Mouse (Mus musculus): ENCODE results near the gene Git1. TPM values are rescaled to one million over a fixed set of nuclear protein-coding genes. Genes with fewer than 3 reads are reported as not detected.

The Git1 gene
- total and polyA plus RNA-seq, 3 experiments: 53.3 to 59.4 (median 54.0) TPM

DNA sequence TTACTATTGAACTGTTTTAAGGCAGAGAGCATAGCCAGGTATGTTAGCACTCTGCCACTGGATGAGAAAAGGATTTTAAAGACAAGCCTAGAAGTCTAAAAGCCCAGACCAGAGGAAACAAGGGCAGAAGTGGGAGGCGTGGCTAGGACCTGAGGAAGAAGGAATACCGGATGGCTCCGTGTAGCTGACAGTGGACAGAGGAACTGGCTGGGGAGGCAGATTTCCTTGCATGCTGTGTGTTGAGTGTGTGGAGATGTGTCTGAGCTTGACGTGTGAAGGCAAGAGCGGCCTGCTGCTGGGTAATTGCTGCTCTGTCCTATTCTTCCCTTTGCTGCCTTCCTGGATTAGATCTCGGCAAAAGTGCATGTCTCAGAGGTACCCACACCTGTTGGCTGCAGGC lies 9.1 kb downstream of the Git1 start:
- Histone ChIP-seq H3K27me3 (ENCODE audit: control insufficient read depth, insufficient read depth, low read length) (no peaks in the 10 kb centered on the region), H3K79me2 (replicated peaks; ENCODE audit: control insufficient read depth, insufficient read depth, low read length) (peaks cover 2% of the 10 kb centered on the region; the same call in 1 of the 2 replicates), H3K9ac (ENCODE audit: low read depth, low read length) (no peak overlapping the region), H3K36me3 (ENCODE audit: control insufficient read depth, insufficient read depth, low read length) (peaks cover 2% of the 10 kb centered on the region; the same call in 1 of the 2 replicates), H3K27ac (peak overlapping the region; percentile 26), H3K4me1 (ENCODE audit: control insufficient read depth, insufficient read depth, low read length) (peaks cover 23% of the 10 kb centered on the region), H3K4me3 (no peak overlapping the region)
- intact Hi-C loops (cut with DNase I): no loop called here
- TF ChIP-seq CTCF (IDR thresholded peaks at IDR 0.05): no peak
- no peak for TF ChIP-seq POLR2A (IDR thresholded peaks at IDR 0.05; ENCODE audit: insufficient read depth, low read depth, low read length)
- no peak for TF ChIP-seq EP300 (IDR thresholded peaks at IDR 0.05; ENCODE audit: insufficient read depth, low read depth, low read length)
- WGBS: 61% methylated on average over 6 of the region's 6 CpGs
- no peak for DNase-seq

GRCm38 (mm10) chr11:77503511-77503910 lies 10.1 kb downstream of the Git1 start:
- H3K4me3 ChIP-seq: no peak overlapping the region
- H3K79me2 ChIP-seq (replicated peaks; ENCODE audit: control insufficient read depth, insufficient read depth, low read length): peaks cover 2% of the 10 kb centered on the region; the same call in 1 of the 2 replicates
- peaks cover 16% of the 10 kb centered on the region for H3K4me1 ChIP-seq (ENCODE audit: control insufficient read depth, insufficient read depth, low read length)
- no peaks in the 10 kb centered on the region for H3K27me3 ChIP-seq (ENCODE audit: control insufficient read depth, insufficient read depth, low read length)
- intact Hi-C loops (cut with DNase I): no loop called here
- DNase-seq: peak in 1 of 2 experiments; percentile 63
- H3K9ac ChIP-seq (ENCODE audit: low read depth, low read length): no peak overlapping the region
- peak overlapping the region; percentile 1 for H3K27ac ChIP-seq
- peaks cover 2% of the 10 kb centered on the region; the same call in 1 of the 2 replicates for H3K36me3 ChIP-seq (ENCODE audit: control insufficient read depth, insufficient read depth, low read length)
- TF ChIP-seq POLR2A (IDR thresholded peaks at IDR 0.05; ENCODE audit: insufficient read depth, low read depth, low read length) (no peak), EP300 (IDR thresholded peaks at IDR 0.05; ENCODE audit: insufficient read depth, low read depth, low read length) (no peak), CTCF (IDR thresholded peaks at IDR 0.05) (no peak)
- WGBS: 34% methylated on average over 3 of the region's 3 CpGs

DNA sequence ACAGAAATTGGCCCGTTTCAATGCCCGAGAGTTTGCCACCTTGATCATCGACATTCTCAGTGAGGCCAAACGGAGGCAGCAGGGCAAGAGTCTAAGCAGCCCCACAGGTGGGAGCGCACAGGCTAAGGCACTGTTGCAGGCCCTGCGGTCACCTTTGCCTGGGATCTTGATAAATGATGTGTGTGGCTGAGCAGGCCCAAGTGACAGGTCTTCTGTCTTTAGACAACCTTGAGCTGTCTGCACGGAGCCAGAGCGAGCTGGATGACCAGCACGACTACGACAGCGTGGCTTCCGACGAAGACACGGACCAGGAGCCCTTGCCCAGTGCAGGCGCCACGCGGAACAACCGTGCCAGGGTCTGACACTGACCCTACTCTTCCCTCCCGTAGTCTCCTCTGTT lies 11.0 kb downstream of the Git1 start:
- peaks cover 13% of the 10 kb centered on the region for H3K4me1 ChIP-seq (ENCODE audit: control insufficient read depth, insufficient read depth, low read length)
- H3K9ac ChIP-seq (ENCODE audit: low read depth, low read length): no peak overlapping the region
- H3K4me3 ChIP-seq: no peak overlapping the region
- no peaks in the 10 kb centered on the region for H3K27me3 ChIP-seq (ENCODE audit: control insufficient read depth, insufficient read depth, low read length)
- TF ChIP-seq EP300 (IDR thresholded peaks at IDR 0.05; ENCODE audit: insufficient read depth, low read depth, low read length): no peak
- TF ChIP-seq POLR2A (IDR thresholded peaks at IDR 0.05; ENCODE audit: insufficient read depth, low read depth, low read length): no peak
- no peak for TF ChIP-seq CTCF (IDR thresholded peaks at IDR 0.05)
- intact Hi-C loops (cut with DNase I): no loop called here
- peaks cover 2% of the 10 kb centered on the region; the same call in 1 of the 2 replicates for H3K36me3 ChIP-seq (ENCODE audit: control insufficient read depth, insufficient read depth, low read length)
- WGBS: 94% methylated on average over 19 of the region's 19 CpGs
- peak in 1 of 2 experiments; percentile 23 for DNase-seq
- H3K79me2 ChIP-seq (replicated peaks; ENCODE audit: control insufficient read depth, insufficient read depth, low read length): peaks cover 2% of the 10 kb centered on the region; the same call in 1 of the 2 replicates
- no peak overlapping the region for H3K27ac ChIP-seq

DNA sequence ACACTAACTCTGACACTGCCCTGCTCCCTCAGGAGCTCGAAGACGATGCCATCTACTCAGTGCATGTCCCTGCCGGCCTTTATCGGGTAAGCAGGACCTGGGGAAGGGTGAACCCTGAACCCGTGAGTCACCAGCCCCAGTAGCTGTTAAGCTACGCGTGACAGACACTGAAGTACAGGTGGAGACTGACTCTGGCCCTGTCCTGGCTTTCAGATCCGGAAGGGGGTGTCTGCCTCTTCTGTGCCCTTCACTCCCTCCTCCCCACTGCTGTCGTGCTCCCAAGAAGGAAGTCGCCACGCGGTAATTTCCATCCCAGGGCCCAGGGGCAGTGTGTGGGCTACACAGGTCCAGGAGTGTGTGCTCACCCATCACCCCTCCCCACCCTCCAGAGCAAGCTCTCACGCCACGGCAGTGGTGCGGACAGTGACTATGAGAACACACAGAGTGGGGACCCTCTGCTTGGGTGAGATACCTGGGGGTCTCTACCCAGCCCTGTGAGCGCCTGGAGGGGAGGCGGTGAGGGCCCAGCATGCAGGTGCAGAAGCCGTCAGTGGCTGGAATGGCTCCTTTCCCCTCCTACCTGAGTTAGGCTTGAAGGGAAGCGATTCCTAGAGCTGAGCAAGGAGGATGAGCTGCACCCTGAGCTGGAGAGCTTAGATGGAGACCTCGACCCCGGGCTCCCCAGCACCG lies 12.1 kb downstream of the Git1 start:
- Histone ChIP-seq H3K79me2 (replicated peaks; ENCODE audit: control insufficient read depth, insufficient read depth, low read length) (peaks cover 2% of the 10 kb centered on the region; the same call in 1 of the 2 replicates), H3K9ac (ENCODE audit: low read depth, low read length) (no peak overlapping the region), H3K4me1 (ENCODE audit: control insufficient read depth, insufficient read depth, low read length) (peaks cover 13% of the 10 kb centered on the region), H3K27me3 (ENCODE audit: control insufficient read depth, insufficient read depth, low read length) (no peaks in the 10 kb centered on the region), H3K4me3 (no peak overlapping the region), H3K27ac (no peak overlapping the region), H3K36me3 (ENCODE audit: control insufficient read depth, insufficient read depth, low read length) (peaks cover 2% of the 10 kb centered on the region; the same call in 1 of the 2 replicates)
- intact Hi-C loops (cut with DNase I): loop anchor here (5.0 kb wide), 1 partner anchor 122 kb away; no protein-coding TSS in a partner anchor
- 82% methylated on average over 22 of the region's 22 CpGs for WGBS
- no peak for TF ChIP-seq EP300 (IDR thresholded peaks at IDR 0.05; ENCODE audit: insufficient read depth, low read depth, low read length)
- TF ChIP-seq POLR2A (IDR thresholded peaks at IDR 0.05; ENCODE audit: insufficient read depth, low read depth, low read length): no peak
- no peak for TF ChIP-seq CTCF (IDR thresholded peaks at IDR 0.05)
- no peak for DNase-seq

DNA sequence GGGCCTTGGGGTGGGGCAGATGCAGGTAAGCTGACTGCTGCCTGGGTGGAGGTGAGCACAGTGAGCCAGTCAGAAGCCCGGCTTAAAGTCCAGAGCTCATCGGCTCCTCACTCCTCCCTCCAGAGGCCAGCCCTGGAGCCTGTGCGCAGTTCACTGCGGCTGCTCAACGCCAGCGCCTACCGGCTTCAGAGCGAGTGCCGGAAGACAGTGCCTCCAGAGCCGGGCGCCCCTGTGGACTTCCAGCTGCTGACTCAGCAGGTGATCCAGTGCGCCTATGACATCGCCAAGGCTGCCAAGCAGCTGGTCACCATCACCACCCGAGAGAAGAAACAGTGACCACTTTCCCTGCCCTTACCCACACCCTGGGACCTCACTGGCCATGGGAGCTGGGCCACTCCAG lies 12.9 kb downstream of the Git1 start:
- DNase-seq: peak in 1 of 2 experiments; percentile 19
- no peaks in the 10 kb centered on the region for H3K36me3 ChIP-seq (ENCODE audit: control insufficient read depth, insufficient read depth, low read length)
- no peak overlapping the region for H3K9ac ChIP-seq (ENCODE audit: low read depth, low read length)
- intact Hi-C loops (cut with DNase I): loop anchor here (5.0 kb wide), 1 partner anchor 121 kb away; no protein-coding TSS in a partner anchor
- no peak overlapping the region for H3K4me3 ChIP-seq
- H3K27me3 ChIP-seq (ENCODE audit: control insufficient read depth, insufficient read depth, low read length): no peaks in the 10 kb centered on the region
- no peak for TF ChIP-seq POLR2A (IDR thresholded peaks at IDR 0.05; ENCODE audit: insufficient read depth, low read depth, low read length)
- TF ChIP-seq CTCF (IDR thresholded peaks at IDR 0.05): no peak
- no peak for TF ChIP-seq EP300 (IDR thresholded peaks at IDR 0.05; ENCODE audit: insufficient read depth, low read depth, low read length)
- 85% methylated on average over 14 of the region's 14 CpGs for WGBS
- peaks cover 13% of the 10 kb centered on the region for H3K4me1 ChIP-seq (ENCODE audit: control insufficient read depth, insufficient read depth, low read length)
- H3K79me2 ChIP-seq (replicated peaks; ENCODE audit: control insufficient read depth, insufficient read depth, low read length): no peaks in the 10 kb centered on the region
- H3K27ac ChIP-seq: no peak overlapping the region

- no peak for DNase-seq
- Histone ChIP-seq H3K4me3 (no peak overlapping the region), H3K36me3 (ENCODE audit: control insufficient read depth, insufficient read depth, low read length) (no peaks in the 10 kb centered on the region), H3K9ac (ENCODE audit: low read depth, low read length) (no peak overlapping the region), H3K27ac (no peak overlapping the region), H3K79me2 (replicated peaks; ENCODE audit: control insufficient read depth, insufficient read depth, low read length) (no peaks in the 10 kb centered on the region), H3K4me1 (ENCODE audit: control insufficient read depth, insufficient read depth, low read length) (peaks cover 11% of the 10 kb centered on the region), H3K27me3 (ENCODE audit: control insufficient read depth, insufficient read depth, low read length) (no peaks in the 10 kb centered on the region)
- intact Hi-C loops (cut with DNase I): loop anchor here (5.0 kb wide), 1 partner anchor 120 kb away; no protein-coding TSS in a partner anchor
- TF ChIP-seq CTCF (IDR thresholded peaks at IDR 0.05) (no peak), POLR2A (IDR thresholded peaks at IDR 0.05; ENCODE audit: insufficient read depth, low read depth, low read length) (no peak), EP300 (IDR thresholded peaks at IDR 0.05; ENCODE audit: insufficient read depth, low read depth, low read length) (no peak)
- 89% methylated on average over 6 of the region's 6 CpGs for WGBS
These were observed 13.6 kb downstream of the Git1 start for GRCm38 (mm10) chr11:77506941-77507340.
